Mouse (Mus musculus) thymus, adult 18-20 months (tissue): Measurements from ENCODE around the gene A930009A15Rik.

Experiments used
- DNase-seq, 2 experiments: peaks; one replicate each; pipeline ENCODE4 v3.0.0; 2022; ENCODE audit warnings: mixed read lengths in 2 of 2

Gene A930009A15Rik

DNA sequence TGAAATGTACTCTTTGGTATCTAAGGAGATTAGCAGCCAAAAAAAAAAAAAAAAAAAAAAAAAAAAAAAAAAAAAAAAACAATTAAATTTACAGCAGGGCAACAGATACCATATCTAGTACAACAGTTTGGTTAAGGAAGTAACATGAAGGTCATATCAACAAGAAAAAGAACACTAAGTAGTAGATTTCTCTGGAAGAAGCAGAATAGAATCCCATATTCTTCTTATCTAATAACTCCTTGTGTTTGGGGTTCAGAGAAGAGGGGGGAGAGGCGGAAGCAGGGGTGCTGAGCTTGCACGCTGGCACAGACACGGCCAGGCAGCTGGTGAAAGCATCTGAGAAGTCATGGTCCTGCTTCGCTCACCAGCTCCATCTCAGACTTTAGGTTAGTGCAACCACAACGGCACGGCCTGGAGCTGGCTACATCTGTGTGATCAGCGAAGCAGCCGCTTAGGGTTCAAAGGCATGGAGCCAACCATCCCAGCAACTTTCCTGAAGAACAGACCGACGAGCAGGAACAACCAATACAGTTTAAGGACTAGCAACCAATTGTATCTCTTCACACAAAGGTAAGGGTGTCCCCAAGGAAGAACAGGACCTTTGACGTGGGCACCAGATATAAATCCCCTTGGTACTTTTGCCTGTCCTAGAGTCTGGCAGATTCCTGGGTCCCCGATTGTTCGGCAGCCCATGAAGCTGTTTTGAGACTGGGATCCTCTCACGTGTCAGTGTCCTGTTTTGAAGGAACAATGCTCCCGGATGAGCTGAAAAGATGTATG is at the start of gene A930009A15Rik:
Gene A930009A15Rik (plus strand): TSS at position 275 of the 780 bp plus-strand sequence.
- DNase-seq = no peak

DNA sequence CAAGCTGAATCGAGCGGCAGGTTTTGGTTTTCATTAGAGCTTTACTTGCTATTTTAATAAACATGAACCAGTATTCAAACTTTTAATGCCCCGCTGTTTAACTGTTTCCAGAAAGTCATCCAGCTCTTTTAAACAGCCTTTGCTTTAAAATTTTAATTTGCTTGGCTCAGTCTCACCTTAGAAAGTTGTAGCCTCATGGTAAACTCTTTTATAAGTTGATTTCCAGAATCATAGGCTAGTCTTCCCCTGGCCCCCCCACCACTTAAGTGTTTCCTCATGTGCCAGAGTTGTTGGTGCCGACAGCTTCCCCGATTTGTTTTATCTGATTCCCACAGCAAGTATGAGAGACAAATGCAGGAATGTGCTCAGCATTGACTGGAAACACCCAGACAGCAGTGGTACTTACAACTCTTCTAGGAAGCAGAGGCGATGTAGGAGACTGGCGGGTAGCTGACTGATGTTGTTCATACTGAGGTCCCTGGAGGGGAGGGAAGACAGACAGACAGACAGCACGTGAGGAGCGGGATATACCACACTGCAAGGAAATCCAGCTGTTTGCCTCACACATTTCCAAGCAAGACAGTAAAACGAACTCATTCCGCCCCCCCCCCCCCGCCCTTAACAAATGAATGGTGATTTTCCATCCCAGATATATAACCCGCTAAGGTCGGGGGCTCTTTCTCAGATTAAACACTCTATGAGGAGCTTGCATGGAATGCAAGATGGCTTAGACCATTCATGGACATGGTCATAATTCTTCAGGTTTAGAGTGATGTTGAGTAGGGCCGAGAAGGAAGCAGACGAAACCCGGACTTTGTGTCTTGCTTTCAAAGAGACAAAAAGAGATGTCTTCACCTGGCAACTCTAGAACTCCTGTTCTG is 49.3 kb upstream of the A930009A15Rik start:
- no peak for DNase-seq

DNA sequence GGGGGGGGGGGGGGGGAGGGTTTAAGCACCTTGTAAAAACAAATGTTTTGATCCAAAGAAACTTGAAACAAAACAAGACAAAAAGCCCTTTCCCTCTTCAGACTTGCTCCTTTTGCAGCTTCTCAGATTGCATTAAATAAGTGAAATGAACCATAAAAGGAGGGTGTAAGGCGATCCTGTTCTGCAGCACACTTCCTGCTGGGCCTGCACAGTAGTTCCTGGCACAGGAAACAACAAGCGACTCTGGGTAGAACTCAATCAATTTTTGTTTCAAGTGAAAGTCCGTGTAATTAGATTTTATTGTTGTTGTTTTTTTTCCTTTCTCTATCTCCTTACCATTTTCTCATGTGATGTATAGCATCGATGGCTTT is 48.7 kb upstream of the A930009A15Rik start:
- no peak for DNase-seq

DNA sequence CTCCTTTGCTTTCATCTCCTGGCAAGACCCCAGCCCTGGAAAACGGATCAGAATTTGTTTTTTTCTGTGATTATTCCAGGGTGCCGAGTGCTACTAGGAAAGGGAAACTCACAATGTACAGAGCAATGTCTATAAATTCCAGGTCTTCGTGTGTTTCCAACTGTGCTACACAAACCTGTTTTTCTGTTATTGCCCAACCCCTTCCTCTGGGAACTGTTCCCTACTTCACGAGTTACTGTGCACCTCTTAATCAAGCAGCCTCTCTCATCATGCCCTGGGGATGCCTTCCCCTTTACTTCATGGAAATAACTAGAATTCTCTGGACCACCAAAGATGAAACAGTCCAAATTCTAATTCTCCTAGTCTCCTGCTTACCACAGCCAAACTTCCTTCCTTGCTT is 40.9 kb upstream of the A930009A15Rik start:
- no peak for DNase-seq

DNA sequence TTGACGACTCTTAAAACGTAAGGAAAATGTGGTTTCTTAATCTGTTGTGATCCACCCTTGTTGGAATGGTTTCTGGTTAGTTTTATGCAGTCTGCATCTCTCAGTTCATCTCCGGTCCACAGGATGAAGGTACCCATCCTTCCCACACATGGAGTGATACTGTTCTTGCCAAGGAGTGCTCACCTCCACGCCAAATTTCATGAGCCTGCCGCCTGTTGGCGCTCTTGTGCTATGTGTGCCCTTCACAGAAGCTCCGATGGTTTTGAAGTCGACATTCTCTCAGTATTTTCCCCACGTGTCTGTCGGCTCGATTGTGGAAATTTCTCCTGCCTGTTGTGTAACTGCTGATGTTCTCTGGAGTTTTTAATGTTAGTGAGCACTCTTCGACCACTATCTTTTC is 40.0 kb upstream of the A930009A15Rik start:
- no peak for DNase-seq

DNA sequence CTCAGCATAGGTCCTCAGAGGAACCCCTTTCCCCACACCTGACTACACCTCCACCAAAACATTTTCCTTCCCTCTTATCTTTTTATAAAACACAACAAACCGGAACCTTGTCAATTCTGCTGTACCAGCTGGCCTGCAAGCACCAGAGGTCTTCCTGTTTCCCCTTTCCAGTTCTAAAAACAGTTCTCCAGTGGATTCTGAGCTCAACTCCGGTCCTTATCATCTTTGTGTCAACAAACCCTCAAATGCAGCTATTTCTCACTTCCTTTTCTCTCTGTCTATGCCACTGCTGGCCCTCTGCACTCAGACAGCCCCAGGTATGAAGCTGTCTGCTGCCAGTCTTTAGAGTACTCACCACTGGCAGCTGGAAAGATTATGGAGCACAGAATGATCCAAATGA is 39.0 kb upstream of the A930009A15Rik start:
- DNase-seq = no peak

DNA sequence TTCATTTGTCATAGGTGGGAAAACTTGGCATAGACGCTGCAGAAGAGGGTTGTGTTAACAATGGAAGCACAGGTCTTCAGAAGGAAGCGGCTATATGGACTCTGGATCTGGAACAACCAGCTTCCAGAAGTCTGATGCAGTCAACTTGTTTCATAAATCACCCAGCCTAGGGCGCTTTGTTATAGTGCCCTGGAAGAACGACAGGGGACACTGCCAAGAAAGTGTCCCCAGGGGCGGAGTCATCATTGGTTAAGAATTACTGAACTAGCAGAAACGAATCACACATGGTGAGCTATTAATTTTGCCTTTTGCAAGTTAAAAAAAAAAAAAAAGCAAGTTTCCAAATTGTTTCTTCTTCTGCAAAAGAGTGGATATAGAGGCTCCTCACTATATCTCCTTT is 26.9 kb upstream of the A930009A15Rik start:
- no peak for DNase-seq

DNA sequence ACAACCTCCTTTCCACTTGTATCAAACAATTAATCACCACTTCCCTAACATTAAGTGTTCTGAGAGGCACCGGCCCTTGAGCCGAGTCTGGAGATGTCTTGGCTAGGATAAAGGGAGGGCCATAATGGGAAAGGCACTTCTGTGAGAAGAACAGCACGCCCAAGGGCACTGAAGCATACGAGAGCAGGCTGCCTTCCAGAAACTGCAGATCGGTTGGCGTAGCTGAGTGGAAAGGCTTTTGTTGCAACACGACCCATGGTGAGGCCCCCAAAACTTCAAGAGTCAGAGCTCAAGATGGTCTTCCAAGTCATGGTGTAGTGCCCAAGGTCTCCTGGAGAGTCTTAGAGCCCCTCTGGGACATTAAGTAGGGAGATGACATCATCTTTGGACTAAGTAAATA is 19.5 kb upstream of the A930009A15Rik start:
- no peak for DNase-seq

DNA sequence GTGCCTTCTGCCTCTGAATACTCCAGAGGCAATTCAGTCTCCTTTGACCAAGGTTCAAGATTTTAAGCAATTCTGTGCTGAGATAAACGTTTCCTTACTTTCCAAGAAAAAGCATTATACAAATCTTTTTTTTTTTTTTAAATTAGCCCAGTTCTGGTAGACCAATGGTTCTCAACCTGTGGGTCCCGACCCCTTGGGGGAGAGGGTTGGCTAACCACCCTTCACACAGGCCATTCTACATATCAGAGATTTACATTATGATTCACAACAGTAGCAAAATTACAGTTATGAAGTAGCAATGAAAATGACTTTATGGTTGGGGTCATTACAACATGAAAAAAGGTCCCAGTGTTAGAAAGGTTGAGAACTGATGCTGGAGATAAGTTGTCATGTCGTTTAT is 18.7 kb upstream of the A930009A15Rik start:
- no peak for DNase-seq

DNA sequence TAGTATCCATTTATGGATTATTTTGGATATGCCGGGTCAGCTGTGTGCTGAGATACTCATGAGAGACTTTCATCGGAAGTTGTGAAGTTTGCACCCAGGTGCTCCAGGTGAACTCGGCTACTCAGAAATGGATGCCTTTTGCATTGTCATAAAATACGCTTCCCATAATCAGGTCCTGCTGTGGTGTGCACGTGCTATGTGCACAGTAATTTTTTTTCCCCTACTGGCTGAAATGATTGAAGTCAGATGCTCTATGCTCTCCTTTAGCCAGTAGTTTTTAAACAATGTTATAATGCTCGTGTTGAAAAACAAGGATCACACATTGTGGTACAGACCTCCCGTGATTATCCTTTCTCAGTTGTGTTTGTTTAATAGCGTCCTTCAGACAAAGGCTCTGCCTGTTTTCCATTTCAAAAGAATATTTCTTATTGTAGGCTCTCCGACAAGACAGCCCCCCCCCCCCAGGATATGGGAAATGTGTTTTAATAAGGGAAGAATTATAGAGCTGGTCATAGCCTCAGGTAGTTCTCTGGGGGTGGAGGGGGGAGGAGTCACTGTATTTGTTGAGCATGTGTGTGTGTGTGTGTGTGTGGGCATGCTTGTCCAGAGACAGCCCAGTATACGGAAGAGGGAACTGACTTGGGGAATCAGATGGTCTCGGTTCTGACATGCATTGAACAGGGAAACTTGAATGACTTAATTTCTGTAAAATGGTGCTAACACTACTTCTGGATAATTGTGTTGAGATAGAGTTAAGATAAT is 16.3 kb upstream of the A930009A15Rik start:
- DNase-seq = no peak

DNA sequence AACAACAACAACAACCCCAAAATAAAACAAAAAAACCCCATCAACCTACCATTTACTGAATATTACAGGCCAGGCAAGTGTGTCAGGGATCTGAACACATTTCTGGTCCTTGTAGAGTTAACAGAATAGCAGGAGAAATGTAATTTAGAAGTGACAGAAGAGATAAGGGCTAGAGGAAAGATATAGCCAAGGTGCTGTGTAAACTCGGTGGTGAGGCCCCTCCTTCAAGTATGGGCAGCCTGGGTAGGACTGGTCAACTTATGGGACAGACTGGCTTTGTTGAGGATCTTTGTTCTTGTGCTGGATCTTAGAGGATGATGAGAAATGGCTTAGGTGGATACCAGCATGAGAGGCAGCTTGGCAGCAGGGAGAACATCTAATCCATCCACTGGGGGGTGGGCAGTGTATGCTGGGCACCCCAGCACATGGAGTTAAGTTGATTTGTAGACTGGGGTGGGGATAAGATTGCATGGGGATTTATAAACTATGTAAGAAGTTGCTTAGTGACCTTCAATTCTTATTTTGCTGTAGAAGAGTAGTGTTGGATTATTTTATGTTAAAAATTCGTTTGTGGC is 14.5 kb upstream of the A930009A15Rik start:
- DNase-seq = no peak

DNA sequence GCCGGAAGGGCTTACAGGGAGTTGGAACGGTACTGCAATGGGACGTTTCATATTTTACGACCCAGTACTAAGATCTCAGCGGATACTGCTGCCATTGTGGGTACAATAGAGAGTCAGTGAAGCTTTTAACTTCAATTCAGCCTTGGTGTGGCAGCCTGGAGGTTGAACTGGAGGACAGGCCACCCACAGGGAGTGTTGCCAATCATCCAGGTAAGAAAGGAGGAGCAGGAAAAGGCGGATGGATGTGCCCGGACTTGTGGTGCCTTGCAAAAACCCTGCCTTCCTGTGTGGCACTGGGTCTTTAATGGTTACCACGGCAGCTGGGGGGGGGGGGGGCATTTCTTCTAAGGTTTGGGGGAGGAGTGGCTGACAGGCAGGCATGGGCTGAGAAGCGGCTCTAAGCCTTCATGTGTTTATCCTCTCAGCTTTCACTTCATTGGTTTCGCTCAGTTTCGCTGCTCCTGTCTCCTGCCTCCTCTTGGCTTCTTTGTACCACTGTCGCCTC is 13.0 kb upstream of the A930009A15Rik start:
- no peak for DNase-seq

DNA sequence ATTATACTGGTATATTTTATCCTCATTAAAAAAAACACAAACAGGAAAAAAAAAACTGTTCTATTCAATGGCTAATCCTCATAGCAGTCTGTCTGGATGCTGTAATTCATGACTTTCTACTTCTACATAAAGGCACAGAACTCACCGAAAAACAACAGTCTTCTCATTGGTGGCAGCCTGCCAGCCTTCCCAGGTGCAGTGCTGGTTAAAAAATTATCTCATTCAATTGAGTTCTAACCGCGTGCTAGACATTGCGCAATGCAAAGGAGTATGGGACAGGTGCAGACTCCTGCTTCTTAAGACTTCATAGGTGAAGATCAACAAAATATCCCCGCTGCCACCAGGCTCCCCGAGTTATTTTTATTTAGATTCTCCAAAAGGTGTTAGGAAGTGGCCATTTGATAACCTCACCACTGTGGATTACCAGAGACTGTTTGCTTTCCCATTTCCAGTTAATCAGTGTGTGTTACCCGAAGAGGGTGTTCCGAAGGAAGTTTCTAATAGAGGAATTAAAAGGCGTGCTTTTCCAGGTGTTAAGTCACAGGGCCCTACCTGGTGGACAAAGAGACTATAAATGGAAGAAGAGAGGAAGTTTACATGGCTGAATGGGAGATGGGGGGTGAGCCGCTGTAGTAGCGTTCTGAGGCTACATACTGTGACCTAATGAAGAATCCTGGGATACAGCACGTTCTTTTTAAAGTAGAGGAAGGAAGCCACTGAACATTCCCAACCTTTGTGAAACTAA is 8.5 kb upstream of the A930009A15Rik start:
- DNase-seq = no peak

DNA sequence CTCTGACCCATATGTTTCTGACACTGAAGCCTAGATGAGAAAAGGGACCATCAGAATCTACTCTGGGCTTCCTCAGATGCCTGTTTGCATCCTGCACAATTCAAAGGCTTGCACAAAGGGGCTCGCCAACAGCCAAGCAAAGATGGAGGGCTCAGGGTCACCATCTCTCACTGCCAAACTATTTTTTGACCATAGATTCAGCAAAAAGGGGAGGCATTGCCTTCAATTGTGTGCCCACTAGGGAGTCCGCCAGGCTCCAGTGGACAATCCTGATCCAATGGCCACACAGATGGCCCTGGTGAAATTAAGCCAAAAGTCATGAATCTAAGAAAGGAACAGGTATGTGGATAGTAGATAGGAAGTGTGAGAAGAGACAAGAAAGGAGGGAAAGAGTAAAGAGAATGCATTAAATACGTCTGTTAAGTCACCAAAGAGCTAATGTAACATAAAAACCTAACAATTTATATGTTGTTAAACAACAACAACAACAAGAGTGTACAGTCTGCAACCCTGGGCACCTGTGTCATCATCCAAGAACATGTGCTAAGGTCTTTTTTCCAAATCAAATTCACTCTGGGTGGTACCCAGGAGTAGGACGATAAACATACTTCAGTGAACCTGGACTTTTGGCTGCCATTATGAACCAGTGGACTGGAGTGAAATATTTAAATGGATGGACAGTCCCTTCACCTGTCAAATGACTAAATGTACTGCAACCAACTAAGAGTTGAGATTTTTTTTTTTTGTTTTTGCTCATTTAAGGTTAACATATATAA is 6.7 kb upstream of the A930009A15Rik start:
- DNase-seq = no peak

DNA sequence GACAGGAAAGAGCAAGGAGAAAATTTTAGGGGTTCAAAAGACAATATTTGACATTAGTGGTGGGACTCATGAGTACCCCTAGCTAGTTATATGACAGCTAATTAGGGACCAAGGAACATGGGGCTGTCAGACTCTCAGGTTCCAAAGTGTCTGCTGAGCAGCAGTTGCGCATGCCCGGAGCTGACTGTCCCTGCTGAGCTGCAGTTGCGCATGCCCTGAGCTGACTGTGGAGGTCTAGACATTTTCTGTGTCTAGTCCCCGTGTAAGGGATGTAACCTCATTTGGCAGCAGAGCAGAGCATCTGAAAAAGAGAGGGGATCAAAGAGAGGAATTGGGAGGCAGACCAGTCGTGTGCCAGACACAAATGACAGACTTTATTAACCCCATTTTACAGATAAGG is 5.8 kb upstream of the A930009A15Rik start:
- DNase-seq = no peak

DNA sequence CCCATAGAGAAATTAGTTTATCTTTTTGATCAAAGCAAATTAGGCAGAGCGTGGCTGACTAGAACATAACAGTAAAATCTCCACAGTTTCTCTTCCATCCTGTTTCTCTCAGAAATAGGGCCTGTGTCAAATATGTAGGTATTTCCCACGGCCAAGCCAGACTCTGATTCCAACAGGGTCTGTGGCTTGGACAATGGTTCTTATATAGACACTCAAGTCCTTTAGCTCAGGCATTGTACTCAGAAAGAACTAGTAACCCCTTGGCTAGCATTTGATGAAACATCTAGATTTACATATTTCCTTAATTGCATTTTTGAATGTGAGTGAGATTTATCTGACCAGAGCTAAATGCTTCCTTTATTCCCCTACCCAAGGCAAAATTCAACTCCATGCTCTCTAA is 791 bp downstream of the A930009A15Rik start:
- DNase-seq = no peak

DNA sequence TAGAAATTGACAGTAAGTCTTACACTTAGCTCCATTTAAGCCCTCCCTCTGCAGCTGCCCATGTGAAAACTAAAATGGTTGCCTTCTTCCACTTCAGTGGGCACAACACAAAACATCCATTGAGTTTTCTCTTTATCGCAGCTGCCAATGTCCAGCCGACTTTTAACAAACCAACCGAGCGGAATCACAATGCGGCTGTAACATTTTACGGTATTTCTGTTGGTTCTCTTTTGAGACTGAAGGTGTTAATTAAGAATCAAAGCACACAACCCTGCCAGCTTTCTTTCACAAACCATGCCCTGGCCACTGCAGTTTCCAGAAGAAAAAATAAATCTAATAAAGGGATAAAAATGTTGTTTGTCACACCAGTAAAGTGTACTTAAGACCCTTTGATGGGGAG is 1.5 kb downstream of the A930009A15Rik start:
- DNase-seq = no peak

DNA sequence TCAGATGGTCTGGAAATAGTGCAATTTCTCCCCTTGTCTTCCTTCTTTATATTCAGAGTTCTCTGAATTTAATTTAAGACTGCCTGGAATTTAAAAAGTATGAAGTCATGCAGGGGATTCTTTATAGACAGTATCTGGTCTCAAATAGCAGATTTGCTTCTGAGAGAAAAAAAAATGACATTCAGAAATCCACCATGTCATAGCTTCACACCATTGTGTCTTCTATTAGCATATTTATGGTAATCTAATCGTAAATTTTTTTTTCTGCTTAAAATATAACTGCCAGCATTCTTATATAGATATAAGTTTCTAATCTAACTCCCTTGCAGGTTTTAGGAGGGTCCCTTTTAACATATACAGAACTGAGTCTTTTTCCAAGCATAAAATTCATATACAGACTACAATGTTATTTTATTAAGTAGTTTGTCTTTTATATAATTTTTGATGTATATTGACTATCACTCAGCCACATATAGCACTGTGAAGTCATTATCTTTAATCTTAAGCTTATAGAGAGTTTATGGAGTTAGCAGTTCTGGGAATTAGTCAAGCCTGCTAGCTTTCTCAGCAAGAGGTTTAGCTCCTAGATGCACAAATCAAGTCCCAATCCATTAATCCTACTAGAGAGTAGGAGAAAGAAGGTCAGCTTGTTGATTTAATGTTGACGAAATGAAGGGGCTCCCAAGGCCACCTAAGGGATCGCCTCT is 2.1 kb downstream of the A930009A15Rik start:
- DNase-seq = no peak

DNA sequence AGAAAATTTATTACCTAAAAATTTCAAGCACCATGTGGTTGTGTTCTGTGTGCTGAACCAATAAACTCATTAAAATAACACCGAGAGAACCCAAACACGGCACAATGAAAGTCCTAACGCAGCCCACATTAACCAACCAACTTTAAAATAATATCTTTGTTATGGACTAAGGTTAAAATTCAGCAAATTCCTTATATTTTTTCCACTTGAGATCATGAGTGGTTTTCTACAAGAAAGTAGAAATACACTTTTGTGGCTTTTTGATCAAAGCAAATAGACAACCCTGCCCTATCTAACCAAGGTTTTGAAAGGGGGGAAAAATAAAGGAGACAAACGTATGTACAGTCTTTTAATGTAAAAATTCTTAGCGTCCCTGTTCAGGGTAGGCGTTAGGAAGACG is 9.3 kb downstream of the A930009A15Rik start:
- no peak for DNase-seq

DNA sequence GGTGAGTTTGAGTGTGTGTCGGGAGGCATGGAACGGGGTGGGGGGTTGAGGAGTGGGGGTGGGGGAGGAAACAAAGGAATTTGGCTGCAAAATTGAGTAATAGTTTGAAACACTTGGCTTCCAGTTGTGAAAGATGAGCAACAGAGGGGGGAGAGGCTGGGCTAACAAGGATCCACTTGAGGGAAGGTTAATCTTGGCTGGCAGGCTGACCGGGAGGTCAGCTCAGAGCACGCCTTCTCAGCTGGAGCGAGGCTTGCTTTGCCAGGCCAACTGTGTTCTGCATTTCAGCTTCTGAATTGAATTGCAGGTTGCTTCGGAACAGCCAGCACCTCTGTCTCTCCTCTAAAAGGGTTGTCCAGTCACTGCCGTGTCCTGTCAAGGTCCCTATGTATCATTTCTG is 9.7 kb downstream of the A930009A15Rik start:
- DNase-seq = no peak

DNA sequence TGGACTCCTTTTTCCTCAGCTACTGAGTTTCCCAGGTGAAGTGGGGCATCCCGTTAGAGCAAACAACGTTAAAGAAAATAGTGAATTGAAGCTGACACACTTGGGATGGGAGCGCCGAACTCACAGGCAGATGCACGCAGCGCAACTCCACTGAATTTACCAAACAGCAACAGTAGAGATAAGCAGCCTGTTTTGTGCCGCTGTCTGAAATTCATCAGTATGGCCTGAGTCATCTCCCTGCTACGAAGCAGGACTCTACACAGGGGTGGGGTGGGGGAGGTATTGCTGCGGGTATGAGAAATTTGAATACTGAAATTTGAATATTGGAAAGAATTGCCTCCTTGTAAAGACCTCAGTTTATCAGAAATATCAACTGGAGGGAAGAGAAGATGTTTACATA is 12.2 kb downstream of the A930009A15Rik start:
- no peak for DNase-seq
